Comparison of ENCODE assay signal across 8 mouse cellular contexts in the genomic region with DNA sequence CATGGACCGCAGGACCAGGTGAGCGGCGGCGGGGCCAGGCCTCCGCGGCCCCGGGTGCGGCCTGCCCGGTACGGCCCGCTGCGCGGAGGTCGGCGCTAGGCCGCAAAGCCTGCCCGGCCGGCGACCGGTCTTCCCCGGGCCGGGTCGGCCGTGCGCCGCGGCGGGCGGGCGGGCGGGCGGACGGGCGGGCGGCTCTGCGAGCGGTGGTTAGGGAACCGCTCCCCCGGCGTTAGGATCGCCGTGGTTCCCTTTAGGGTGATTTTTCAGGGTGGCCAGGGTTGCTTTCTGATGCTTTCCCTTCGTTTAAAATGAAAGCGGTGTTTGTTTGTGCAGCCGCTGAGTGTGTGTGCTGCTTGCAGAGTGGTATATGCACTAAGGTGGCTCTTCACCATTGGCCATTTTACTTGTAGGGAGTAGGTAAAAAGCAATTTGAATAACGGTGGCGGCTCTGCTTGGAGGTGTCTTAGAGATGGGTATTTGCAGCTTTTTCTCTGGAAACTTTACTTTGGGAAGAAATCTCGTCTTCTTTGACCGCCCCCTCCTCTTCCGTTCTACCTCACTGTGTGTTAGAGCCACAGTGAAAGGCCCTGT. TPM values are rescaled to one million over a fixed set of nuclear protein-coding genes. Genes with fewer than 3 reads are reported as not detected.
A peak's percentile ranks its signal among the peaks of the same experiment; 100 is the strongest.
DNase-seq lines count a peak whose midpoint lies in the region; ATAC-seq and TF ChIP-seq lines count a peak whose summit lies in the region.

No protein-coding gene starts in this region.

- no peaks in the 10 kb centered on the region for H3K9me3 ChIP-seq in intestine, embryonic 15.5 days
- H3K9me3 ChIP-seq in liver, embryonic 12.5 days (replicated peaks), result no peaks in the 10 kb centered on the region

- H3K27ac ChIP-seq in intestine, embryonic 15.5 days, result peak overlapping the region; percentile 92
- H3K27ac ChIP-seq in liver, embryonic 12.5 days, result peak overlapping the region; percentile 85
- H3K27ac ChIP-seq in testis, adult 2 months (ENCODE audit: control insufficient read depth, insufficient read depth, low read depth, low read length), result peak overlapping the region; percentile 89

- intact Hi-C loops in gastrocnemius, postnatal 14 days (cut with DNase I; ENCODE audit: low total_unique reads), result no loop called here

- peak; percentile 40 for DNase-seq in urinary bladder, postnatal 25 days (ENCODE audit: low spot score)
- no peak for DNase-seq in urinary bladder, adult 2 months (ENCODE audit: low spot score)
- DNase-seq in gastrocnemius, postnatal 14 days, result peak; percentile 49
- peak; percentile 69 for DNase-seq in neural tube, embryonic 10.5 days (ENCODE audit: extremely low spot score, low spot score)

- no peak for TF ChIP-seq CTCF in testis, adult 2 months (IDR thresholded peaks at IDR 0.05; ENCODE audit: control insufficient read depth, insufficient read depth, insufficient replicate concordance, low read depth, low read length)

- H3K4me2 ChIP-seq in intestine, embryonic 15.5 days (replicated peaks), result peak overlapping the region; percentile 72
- peak overlapping the region; percentile 84 for H3K4me2 ChIP-seq in liver, embryonic 12.5 days

- H3K4me1 ChIP-seq in intestine, embryonic 15.5 days (replicated peaks), result 0 out of 2 replicates have a peak, but pooled peaks cover 7% of the 10 kb centered on the region
- peaks cover 30% of the 10 kb centered on the region for H3K4me1 ChIP-seq in liver, embryonic 12.5 days
- H3K4me1 ChIP-seq in testis, adult 2 months (ENCODE audit: control insufficient read depth, insufficient read depth, low read length), result no peaks in the 10 kb centered on the region; the same call in 1 of the 2 replicates

- ATAC-seq in common myeloid progenitor, adult 5-6 weeks (replicated peaks; ENCODE audit: low read depth, poor library complexity, severe bottlenecking), result 0 out of 2 replicates have a peak, but pooled peaks have one; percentile 8
- peak; percentile 84 for ATAC-seq in intestine, embryonic 15.5 days
- peak; percentile 83 for ATAC-seq in liver, embryonic 12.5 days

- H3K27me3 ChIP-seq in intestine, embryonic 15.5 days (replicated peaks), result no peaks in the 10 kb centered on the region
- H3K27me3 ChIP-seq in liver, embryonic 12.5 days (replicated peaks), result no peaks in the 10 kb centered on the region
- no peaks in the 10 kb centered on the region for H3K27me3 ChIP-seq in testis, adult 2 months (ENCODE audit: control insufficient read depth, insufficient read depth, low read length)

- peak overlapping the region; percentile 84 for H3K4me3 ChIP-seq in intestine, embryonic 15.5 days (replicated peaks)
- peak overlapping the region; percentile 89 for H3K4me3 ChIP-seq in liver, embryonic 12.5 days
- H3K4me3 ChIP-seq in testis, adult 2 months (ENCODE audit: control insufficient read depth, low read depth, low read length), result peak overlapping the region; percentile 95

- no peaks in the 10 kb centered on the region for H3K36me3 ChIP-seq in intestine, embryonic 15.5 days
- H3K36me3 ChIP-seq in liver, embryonic 12.5 days, result peaks cover 9% of the 10 kb centered on the region; the same call in 1 of the 2 replicates
- H3K36me3 ChIP-seq in testis, adult 2 months (ENCODE audit: control insufficient read depth, insufficient read depth, low read length), result no peaks in the 10 kb centered on the region

- under 1% methylated on average over 44 of the region's 50 CpGs for WGBS in intestine, embryonic 15.5 days
- under 1% methylated on average over 35 of the region's 50 CpGs for WGBS in liver, embryonic 12.5 days (ENCODE audit: insufficient replicate concordance)

- TF ChIP-seq POLR2A in testis, adult 2 months (IDR thresholded peaks at IDR 0.05; ENCODE audit: control insufficient read depth, low read depth, low read length), result no peak

- H3K9ac ChIP-seq in intestine, embryonic 15.5 days, result peak overlapping the region; percentile 95
- peak overlapping the region; percentile 84 for H3K9ac ChIP-seq in liver, embryonic 12.5 days

RNA-seq across cellular contexts. Expression of gene Dennd1b, which starts 0.7 kb away (rescaled TPM):
- polyA plus RNA-seq in urinary bladder, adult 2 months (2012; rRNA removed), result 3.6 and 4.2 TPM in 2 replicates
- 20.9 and 25.1 TPM in 2 replicates for total RNA-seq in common myeloid progenitor, adult 5-6 weeks (2017)
- 10 to 100 TPM; 14.9 to 19.1 TPM for total RNA-seq in gastrocnemius, postnatal 14 days (2021)
- 9.0 and 9.4 TPM in 2 replicates for polyA plus RNA-seq in intestine, embryonic 15.5 days (2015; fragmentation: Nextera tagmentation; extraction: Ambion mirVana)
- polyA plus RNA-seq in liver, embryonic 12.5 days (2016; fragmentation: Nextera tagmentation; extraction: Ambion mirVana), result 4.7 and 5.1 TPM in 2 replicates
- 5.6 and 5.8 TPM in 2 replicates for polyA plus RNA-seq in testis, adult 2 months (2012; rRNA removed)

Comparison
In these comparisons a context has a peak if more than half of its experiments do, and no peak if none do; other contexts are left out.
1. ATAC-seq: peak in every context shown above with its lines; median percentile 84 in intestine, embryonic 15.5 days; 83 in liver, embryonic 12.5 days; 8 in common myeloid progenitor, adult 5-6 weeks.